Mouse (Mus musculus) neural tube, embryonic 11.5 days (tissue): Measurements from ENCODE around the gene Pkd1l3. TPM values are rescaled to one million over a fixed set of nuclear protein-coding genes. Genes with fewer than 3 reads are reported as not detected.

ENCODE experiments used
- ATAC-seq: fragments of 200-750 bp; cut with Nextera tagmentation; 2 replicates; pipeline ENCODE4 v1.8.0; 2017; ENCODE audit warnings: moderate number of reproducible peaks, mild to moderate bottlenecking, moderate TSS enrichment, moderate library complexity; ENCODE audit not compliant: insufficient read depth, low FRiP score, low TSS enrichment
- DNase-seq: peaks from one replicate; pipeline ENCODE4 v3.0.0-alpha.2; 2015; ENCODE audit warnings: low spot score
- H3K27ac ChIP-seq: fragments of 300-500 bp; sonication (generic); 2 replicates; pipeline ENCODE4 v1.5.1; 2014; ENCODE audit warnings: low read depth, mild to moderate bottlenecking, low read length
- H3K27me3 ChIP-seq: fragments of 300-500 bp; sonication (generic); 2 replicates; pipeline ENCODE4 v1.6.1; 2014; ENCODE audit warnings: mild to moderate bottlenecking, low read length, mixed read lengths; ENCODE audit not compliant: control insufficient read depth, insufficient read depth
- H3K36me3 ChIP-seq: fragments of 300-500 bp; sonication (generic); 2 replicates; pipeline ENCODE4 v1.6.1; 2014; ENCODE audit warnings: mild to moderate bottlenecking, low read length, moderate library complexity, mixed read lengths; ENCODE audit not compliant: control insufficient read depth, insufficient read depth
- H3K4me1 ChIP-seq: fragments of 300-500 bp; sonication (generic); 2 replicates; pipeline ENCODE4 v1.6.1; 2014; ENCODE audit warnings: low read length, mixed read lengths; ENCODE audit not compliant: control insufficient read depth, insufficient read depth
- H3K4me2 ChIP-seq: fragments of 300-500 bp; sonication (generic); 2 replicates; pipeline ENCODE4 v1.6.1; 2014; ENCODE audit warnings: low read depth, mild to moderate bottlenecking, moderate library complexity
- H3K4me3 ChIP-seq: fragments of 300-500 bp; sonication (generic); 2 replicates; pipeline ENCODE4 v1.5.1; 2014; ENCODE audit warnings: low read depth, low read length
- H3K9ac ChIP-seq: fragments of 300-500 bp; sonication (generic); 2 replicates; pipeline ENCODE4 v1.6.1; 2014; ENCODE audit warnings: mild to moderate bottlenecking, low read length
- H3K9me3 ChIP-seq: fragments of 300-500 bp; sonication (generic); 2 replicates; pipeline ENCODE4 v1.6.1; 2016; ENCODE audit warnings: low read length; ENCODE audit not compliant: control insufficient read depth
- WGBS: fragments of 180-500 bp; shearing (Covaris S2); extraction: QIAGEN DNeasy Blood & Tissue Kit; methylation state at CpG from one replicate; pipeline ENCODE4 v1.1.7; 2014; 5-methylcytosine and 5-hydroxymethylcytosine counted together
- polyA plus RNA-seq: library from polyadenylated mRNA; unstranded; fragments of >200 nt; fragmentation: Nextera tagmentation; extraction: Ambion mirVana; gene quantifications from 2 replicates; pipeline ENCODE4 v1.2.1, GENCODE M21; 2014

Pkd1l3 gene
- polyA plus RNA-seq, 1 experiment from 2014 or later, result not detected

- no peaks in the 10 kb centered on the region for H3K36me3 ChIP-seq
- no peaks in the 10 kb centered on the region for H3K9me3 ChIP-seq
- no peaks in the 10 kb centered on the region for H3K27me3 ChIP-seq
- ATAC-seq (no peak), DNase-seq (no peak)
- no peak overlapping the region for H3K9ac ChIP-seq
- no peak overlapping the region for H3K4me3 ChIP-seq
- no peak overlapping the region for H3K4me2 ChIP-seq
- 78% methylated on average over 11 of the region's 11 CpGs for WGBS
- H3K27ac ChIP-seq, result no peak overlapping the region
- no peaks in the 10 kb centered on the region for H3K4me1 ChIP-seq
These were observed 33.0 kb downstream of the Pkd1l3 start for GRCm38 (mm10) chr8:109647331-109647730.

- H3K27me3 ChIP-seq, result no peaks in the 10 kb centered on the region
- no peak overlapping the region for H3K4me3 ChIP-seq
- no peak overlapping the region for H3K27ac ChIP-seq
- no peaks in the 10 kb centered on the region for H3K36me3 ChIP-seq
- no peak overlapping the region for H3K9ac ChIP-seq
- DNase-seq (no peak), ATAC-seq (no peak)
- WGBS, result 82% methylated on average over 7 of the region's 7 CpGs
- H3K4me1 ChIP-seq, result no peaks in the 10 kb centered on the region
- no peak overlapping the region for H3K4me2 ChIP-seq
- no peaks in the 10 kb centered on the region for H3K9me3 ChIP-seq
These were observed 34.2 kb downstream of the Pkd1l3 start for GRCm38 (mm10) chr8:109648469-109648868.

GRCm38 (mm10) chr8:109650801-109651200 lies 36.5 kb downstream of the Pkd1l3 start:
- DNase-seq (no peak), ATAC-seq (no peak)
- Histone ChIP-seq H3K27me3 (no peaks in the 10 kb centered on the region), H3K4me2 (no peak overlapping the region), H3K9me3 (no peaks in the 10 kb centered on the region), H3K27ac (no peak overlapping the region), H3K4me3 (no peak overlapping the region), H3K9ac (no peak overlapping the region), H3K4me1 (no peaks in the 10 kb centered on the region), H3K36me3 (no peaks in the 10 kb centered on the region)
- 81% methylated on average over 10 of the region's 10 CpGs for WGBS

- no peak for ATAC-seq
- Histone ChIP-seq H3K27me3 (no peaks in the 10 kb centered on the region), H3K9ac (no peak overlapping the region), H3K36me3 (no peaks in the 10 kb centered on the region), H3K4me1 (no peaks in the 10 kb centered on the region), H3K9me3 (no peaks in the 10 kb centered on the region), H3K4me3 (no peak overlapping the region), H3K4me2 (no peak overlapping the region), H3K27ac (no peak overlapping the region)
- WGBS, result 84% methylated on average over 3 of the region's 3 CpGs
- DNase-seq, result no peak
These were observed 42.5 kb downstream of the Pkd1l3 start for GRCm38 (mm10) chr8:109656860-109657259.

GRCm38 (mm10) chr8:109662328-109662727 lies 48.0 kb downstream of the Pkd1l3 start:
- DNase-seq (no peak), ATAC-seq (no peak)
- Histone ChIP-seq H3K27ac (no peak overlapping the region), H3K4me1 (no peaks in the 10 kb centered on the region), H3K9me3 (no peaks in the 10 kb centered on the region), H3K9ac (no peak overlapping the region), H3K36me3 (no peaks in the 10 kb centered on the region), H3K4me2 (no peak overlapping the region), H3K4me3 (no peak overlapping the region), H3K27me3 (no peaks in the 10 kb centered on the region)
- 92% methylated on average over 3 of the region's 3 CpGs for WGBS

GRCm38 (mm10) chr8:109666616-109667015 lies 52.3 kb downstream of the Pkd1l3 start:
- H3K9me3 ChIP-seq, result no peaks in the 10 kb centered on the region
- DNase-seq (no peak), ATAC-seq (no peak)
- H3K27me3 ChIP-seq, result no peaks in the 10 kb centered on the region
- H3K9ac ChIP-seq, result no peak overlapping the region
- H3K36me3 ChIP-seq, result peaks cover 6% of the 10 kb centered on the region
- WGBS, result 83% methylated on average over 5 of the region's 5 CpGs
- H3K4me1 ChIP-seq, result no peaks in the 10 kb centered on the region
- H3K27ac ChIP-seq, result no peak overlapping the region
- H3K4me2 ChIP-seq, result no peak overlapping the region
- no peak overlapping the region for H3K4me3 ChIP-seq

GRCm38 (mm10) chr8:109672656-109673055 lies 58.3 kb downstream of the Pkd1l3 start:
- 92% methylated on average over 5 of the region's 5 CpGs for WGBS
- Histone ChIP-seq H3K36me3 (peaks cover 28% of the 10 kb centered on the region), H3K9ac (no peak overlapping the region)

GRCm38 (mm10) chr8:109673596-109673995 lies 59.3 kb downstream of the Pkd1l3 start:
- no peaks in the 10 kb centered on the region for H3K27me3 ChIP-seq
- no peak overlapping the region for H3K4me2 ChIP-seq
- no peak overlapping the region for H3K9ac ChIP-seq
- peaks cover 28% of the 10 kb centered on the region for H3K36me3 ChIP-seq
- H3K4me3 ChIP-seq, result no peak overlapping the region
- no peak for DNase-seq
- ATAC-seq, result no peak
- no peak overlapping the region for H3K27ac ChIP-seq
- no peaks in the 10 kb centered on the region for H3K4me1 ChIP-seq
- no peaks in the 10 kb centered on the region for H3K9me3 ChIP-seq
- WGBS, result 94% methylated on average over 2 of the region's 2 CpGs

More at GRCm38 (mm10) chr8:109672656-109673055, 58.3 kb downstream of the Pkd1l3 start:
- DNase-seq (no peak), ATAC-seq (no peak)
- Histone ChIP-seq H3K4me3 (no peak overlapping the region), H3K4me2 (no peak overlapping the region), H3K27me3 (no peaks in the 10 kb centered on the region), H3K27ac (no peak overlapping the region), H3K4me1 (no peaks in the 10 kb centered on the region), H3K9me3 (no peaks in the 10 kb centered on the region)

GRCm38 (mm10) chr8:109675896-109676643 lies 61.8 kb downstream of the Pkd1l3 start:
- H3K4me1 ChIP-seq, result no peaks in the 10 kb centered on the region
- no peak overlapping the region for H3K27ac ChIP-seq
- H3K4me3 ChIP-seq, result no peak overlapping the region
- ATAC-seq (no peak), DNase-seq (no peak)
- no peak overlapping the region for H3K4me2 ChIP-seq
- WGBS, result 95% methylated on average over 9 of the region's 9 CpGs
- H3K27me3 ChIP-seq, result no peaks in the 10 kb centered on the region
- no peaks in the 10 kb centered on the region for H3K9me3 ChIP-seq
- peaks cover 30% of the 10 kb centered on the region for H3K36me3 ChIP-seq
- no peak overlapping the region for H3K9ac ChIP-seq
